Comparison of ENCODE assay signal across 8 mouse cellular contexts in genomic region chr10:117432415-117432814, GRCm38 (mm10). TPM values are rescaled to one million over a fixed set of nuclear protein-coding genes. Genes with fewer than 3 reads are reported as not detected.
DNase-seq lines count a peak whose midpoint lies in the region; ATAC-seq and TF ChIP-seq lines count a peak whose summit lies in the region.

No protein-coding gene starts in this region.

- no peaks in the 10 kb centered on the region for H3K9me3 ChIP-seq in forebrain, postnatal 0 days (ENCODE audit: low read length)
- H3K9me3 ChIP-seq in hindbrain, embryonic 14.5 days (ENCODE audit: control insufficient read depth, low read length): no peaks in the 10 kb centered on the region
- no peaks in the 10 kb centered on the region for H3K9me3 ChIP-seq in limb, embryonic 10.5 days (replicated peaks)

- no peaks in the 10 kb centered on the region for H3K36me3 ChIP-seq in forebrain, postnatal 0 days (ENCODE audit: insufficient read depth)
- H3K36me3 ChIP-seq in hindbrain, embryonic 14.5 days (replicated peaks; ENCODE audit: control insufficient read depth, insufficient read depth): no peaks in the 10 kb centered on the region
- H3K36me3 ChIP-seq in limb, embryonic 10.5 days: no peaks in the 10 kb centered on the region
- H3K36me3 ChIP-seq in small intestine, adult 2 months (ENCODE audit: control insufficient read depth, insufficient read depth, low read length): no peaks in the 10 kb centered on the region

- no peak for TF ChIP-seq POLR2A in small intestine, adult 2 months (IDR thresholded peaks at IDR 0.05; ENCODE audit: low read depth, low read length)

- peak; percentile 88 for DNase-seq in ZHBTc4 (ENCODE audit: low read depth, low spot score)
- DNase-seq in cerebellum, adult 8-10 months: peak; percentile 63
- peak; percentile 67 for DNase-seq in forebrain, postnatal 0 days
- DNase-seq in hindbrain, embryonic 14.5 days (ENCODE audit: low spot score): peak; percentile 70
- DNase-seq in limb, embryonic 10.5 days (ENCODE audit: low spot score): peak; percentile 91
- DNase-seq in mesoderm, embryonic 11.5 days (ENCODE audit: low read depth, low spot score): peak; percentile 77

- H3K4me1 ChIP-seq in forebrain, postnatal 0 days (ENCODE audit: insufficient read depth): no peaks in the 10 kb centered on the region
- H3K4me1 ChIP-seq in hindbrain, embryonic 14.5 days (replicated peaks; ENCODE audit: control insufficient read depth, insufficient read depth, low read length): no peaks in the 10 kb centered on the region; the same call in 1 of the 2 replicates
- peaks cover 28% of the 10 kb centered on the region for H3K4me1 ChIP-seq in limb, embryonic 10.5 days
- H3K4me1 ChIP-seq in small intestine, adult 2 months (ENCODE audit: control insufficient read depth, insufficient read depth, insufficient read length, low read length): peaks cover 10% of the 10 kb centered on the region; the same call in 1 of the 2 replicates

- peak overlapping the region; percentile 7; the same call in 1 of the 2 replicates for H3K4me3 ChIP-seq in forebrain, postnatal 0 days (ENCODE audit: low read depth, low read length)
- H3K4me3 ChIP-seq in hindbrain, embryonic 14.5 days (replicated peaks; ENCODE audit: low read length): no peak overlapping the region
- peak overlapping the region; percentile 33 for H3K4me3 ChIP-seq in limb, embryonic 10.5 days
- H3K4me3 ChIP-seq in small intestine, adult 2 months (ENCODE audit: low read depth, low read length): peak overlapping the region; percentile 39

- H3K9ac ChIP-seq in forebrain, postnatal 0 days: no peak overlapping the region
- H3K9ac ChIP-seq in hindbrain, embryonic 14.5 days: no peak overlapping the region

- no peaks in the 10 kb centered on the region; the same call in 1 of the 2 replicates for H3K27me3 ChIP-seq in forebrain, postnatal 0 days (ENCODE audit: insufficient read depth, low read length)
- no peaks in the 10 kb centered on the region for H3K27me3 ChIP-seq in hindbrain, embryonic 14.5 days (ENCODE audit: control insufficient read depth, insufficient read depth, low read length)
- H3K27me3 ChIP-seq in limb, embryonic 10.5 days (ENCODE audit: low read depth, poor library complexity, severe bottlenecking): peaks cover 20% of the 10 kb centered on the region
- no peaks in the 10 kb centered on the region for H3K27me3 ChIP-seq in small intestine, adult 2 months (ENCODE audit: control insufficient read depth, insufficient read depth, low read length)

- H3K27ac ChIP-seq in forebrain, postnatal 0 days (ENCODE audit: low read depth, low read length): no peak overlapping the region
- no peak overlapping the region for H3K27ac ChIP-seq in hindbrain, embryonic 14.5 days
- H3K27ac ChIP-seq in limb, embryonic 10.5 days: no peak overlapping the region
- H3K27ac ChIP-seq in small intestine, adult 2 months (ENCODE audit: insufficient read depth, low read depth, low read length): no peak overlapping the region

- peak; percentile 49; the same call in 1 of the 2 replicates for ATAC-seq in forebrain, postnatal 0 days
- ATAC-seq in hindbrain, embryonic 14.5 days (ENCODE audit: low FRiP score): no peak; the same call in 1 of the 2 replicates
- no peak for ATAC-seq in activated CD4-positive, CD25-positive, alpha-beta regulatory T cell, adult 4 months

- 9% methylated on average over 21 of the region's 21 CpGs for WGBS in forebrain, postnatal 0 days
- WGBS in hindbrain, embryonic 14.5 days: 9% methylated on average over 21 of the region's 21 CpGs
- WGBS in limb, embryonic 10.5 days: 13% methylated on average over 21 of the region's 21 CpGs
- WGBS in small intestine, adult 2 months: 10% methylated on average over 21 of the region's 21 CpGs

- peak; percentile 69 for TF ChIP-seq CTCF in forebrain, postnatal 0 days (IDR thresholded peaks at IDR 0.05; ENCODE audit: low read depth)
- peak; percentile 73; the same call in 1 of the 2 replicates for TF ChIP-seq CTCF in small intestine, adult 2 months (IDR thresholded peaks at IDR 0.05; ENCODE audit: extremely low read depth, insufficient read length, insufficient replicate concordance, low read depth, low read length)

- H3K4me2 ChIP-seq in forebrain, postnatal 0 days (ENCODE audit: low read depth): peak overlapping the region; percentile 18
- peak overlapping the region; percentile 31 for H3K4me2 ChIP-seq in hindbrain, embryonic 14.5 days (replicated peaks)

RNA-seq across cellular contexts. Expression of gene Cpsf6, which starts 52.6 kb away (rescaled TPM):
- 135 and 155 TPM in 2 replicates for total RNA-seq in forebrain, postnatal 0 days (2014; rRNA removed)
- 70.1 and 88.9 TPM in 2 replicates for polyA plus RNA-seq in forebrain, postnatal 0 days (2015; fragmentation: Nextera tagmentation; extraction: Ambion mirVana)
- 152 and 168 TPM in 2 replicates for polyA plus RNA-seq in hindbrain, embryonic 14.5 days (2014; fragmentation: Nextera tagmentation; extraction: Ambion mirVana)
- 230 and 235 TPM in 2 replicates for polyA plus RNA-seq in limb, embryonic 10.5 days (2016; fragmentation: Nextera tagmentation; extraction: Ambion mirVana)
- polyA plus RNA-seq in small intestine, adult 2 months (2012; rRNA removed): 22.6 and 36.6 TPM in 2 replicates
- polyA plus RNA-seq in activated CD4-positive, CD25-positive, alpha-beta regulatory T cell, adult 4 months (2017; shearing (Covaris generic)): 100 to 1,000 TPM; 109 to 110 TPM
